In genomic region chr10:40257414-40258255, GRCm38 (mm10) we compare ENCODE assay signal across 8 mouse cellular contexts. TPM values are rescaled to one million over a fixed set of nuclear protein-coding genes. Genes with fewer than 3 reads are reported as not detected.
DNase-seq lines count a peak whose midpoint lies in the region; ATAC-seq and TF ChIP-seq lines count a peak whose summit lies in the region.

Gene Gtf3c6, minus strand, starts transcription at chr10:40258108.

- peak within 1 kb of the TSS; percentile 95 for H3K27ac ChIP-seq in heart, embryonic 11.5 days (ENCODE audit: low read depth, low read length)
- peak within 1 kb of the TSS; percentile 98 for H3K27ac ChIP-seq in kidney, embryonic 16.5 days (ENCODE audit: low read length)
- H3K27ac ChIP-seq in liver, adult 2 months (replicated peaks; ENCODE audit: insufficient read depth, low read depth, low read length), result peak within 1 kb of the TSS; percentile 57

- ATAC-seq in erythroblast, adult 5-6 weeks (replicated peaks; ENCODE audit: low FRiP score, poor library complexity, severe bottlenecking), result peak; percentile 92
- peak; percentile 47; the same call in 1 of the 2 replicates for ATAC-seq in heart, embryonic 11.5 days (replicated peaks; ENCODE audit: insufficient number of reproducible peaks, low FRiP score, low TSS enrichment)
- ATAC-seq in kidney, embryonic 16.5 days (ENCODE audit: low FRiP score, low TSS enrichment), result peak; percentile 79

- H3K27me3 ChIP-seq in heart, embryonic 11.5 days (ENCODE audit: control insufficient read depth, insufficient read depth, low read length), result no peaks in the 10 kb centered on the region
- no peaks in the 10 kb centered on the region for H3K27me3 ChIP-seq in kidney, embryonic 16.5 days (ENCODE audit: insufficient read depth, low read length)
- H3K27me3 ChIP-seq in liver, adult 2 months (ENCODE audit: control insufficient read depth, insufficient read depth, low read length), result no peaks in the 10 kb centered on the region
- no peaks in the 10 kb centered on the region for H3K27me3 ChIP-seq in myocyte (ENCODE audit: control insufficient read depth, insufficient read depth, insufficient read length)
- H3K27me3 ChIP-seq in splenic B cell, adult 2 months (ENCODE audit: control insufficient read depth, insufficient read depth, low read length, poor library complexity, severe bottlenecking), result no peaks in the 10 kb centered on the region; the same call in 1 of the 2 replicates

- peak within 1 kb of the TSS; percentile 73 for H3K4me3 ChIP-seq in heart, embryonic 11.5 days (ENCODE audit: low read depth, low read length)
- H3K4me3 ChIP-seq in kidney, embryonic 16.5 days (ENCODE audit: low read length), result peak within 1 kb of the TSS; percentile 80
- peak within 1 kb of the TSS; percentile 80 for H3K4me3 ChIP-seq in liver, adult 2 months (ENCODE audit: insufficient read depth, low read depth, low read length)
- peak within 1 kb of the TSS; percentile 76 for H3K4me3 ChIP-seq in myocyte

- TF ChIP-seq CTCF in liver, adult 2 months (IDR thresholded peaks at IDR 0.05; ENCODE audit: low read depth, low read length), result no peak

- peak; percentile 95 for DNase-seq in B cell, adult 2 months
- DNase-seq in brain, adult 2 months (ENCODE audit: low read depth, low spot score), result peak; percentile 96
- peak; percentile 93 for DNase-seq in liver, adult 2 months (ENCODE audit: extremely low read depth, low read depth, low spot score)
- DNase-seq in splenic B cell, adult 2 months (ENCODE audit: low read depth, low spot score), result peak; percentile 93

- no peak for TF ChIP-seq POLR2A in liver, adult 2 months (IDR thresholded peaks at IDR 0.05; ENCODE audit: extremely low read depth, insufficient read depth, low read length)
- peak; percentile 78 for TF ChIP-seq POLR2A in myocyte (IDR thresholded peaks at IDR 0.05; ENCODE audit: insufficient read length, low read depth)

- H3K79me2 ChIP-seq in liver, adult 2 months (ENCODE audit: control insufficient read depth, insufficient read depth, low read length), result no peaks in the 10 kb centered on the region
- H3K79me2 ChIP-seq in myocyte (ENCODE audit: control insufficient read depth, insufficient read depth), result no peaks in the 10 kb centered on the region

- H3K9me3 ChIP-seq in heart, embryonic 11.5 days (replicated peaks; ENCODE audit: control insufficient read depth, low read length), result no peaks in the 10 kb centered on the region
- H3K9me3 ChIP-seq in kidney, embryonic 16.5 days (ENCODE audit: low read length), result no peaks in the 10 kb centered on the region

- H3K9ac ChIP-seq in heart, embryonic 11.5 days (ENCODE audit: low read depth, low read length), result peak within 1 kb of the TSS; percentile 90
- H3K9ac ChIP-seq in kidney, embryonic 16.5 days (replicated peaks; ENCODE audit: low read length), result peak within 1 kb of the TSS; percentile 91
- peak within 1 kb of the TSS; percentile 83 for H3K9ac ChIP-seq in liver, adult 2 months (ENCODE audit: low read depth, low read length)

- under 1% methylated on average over 43 of the region's 43 CpGs for WGBS in heart, embryonic 11.5 days (ENCODE audit: insufficient replicate concordance)
- WGBS in kidney, embryonic 16.5 days, result 0% methylated on average over 43 of the region's 43 CpGs
- under 1% methylated on average over 43 of the region's 43 CpGs for WGBS in liver, adult 2 months

- peaks cover 11% of the 10 kb centered on the region for H3K36me3 ChIP-seq in heart, embryonic 11.5 days (ENCODE audit: control insufficient read depth, insufficient read depth, low read length)
- H3K36me3 ChIP-seq in kidney, embryonic 16.5 days (ENCODE audit: insufficient read depth, low read length), result peaks cover 16% of the 10 kb centered on the region
- H3K36me3 ChIP-seq in liver, adult 2 months (ENCODE audit: control insufficient read depth, insufficient read depth, low read length), result peaks cover 7% of the 10 kb centered on the region; the same call in 1 of the 2 replicates
- H3K36me3 ChIP-seq in myocyte (ENCODE audit: control insufficient read depth, insufficient read depth), result no peaks in the 10 kb centered on the region
- H3K36me3 ChIP-seq in splenic B cell, adult 2 months (ENCODE audit: control insufficient read depth, insufficient read depth, low read length, poor library complexity, severe bottlenecking), result peaks cover 6% of the 10 kb centered on the region

- H3K4me2 ChIP-seq in heart, embryonic 11.5 days, result peak within 1 kb of the TSS; percentile 89
- peak within 1 kb of the TSS; percentile 89 for H3K4me2 ChIP-seq in kidney, embryonic 16.5 days (replicated peaks; ENCODE audit: low read depth, low read length)
- peak within 1 kb of the TSS; percentile 99 for H3K4me2 ChIP-seq in myocyte (ENCODE audit: low read depth)

- peaks cover 4% of the 10 kb centered on the region for H3K4me1 ChIP-seq in heart, embryonic 11.5 days (ENCODE audit: control insufficient read depth, insufficient read depth, low read length)
- H3K4me1 ChIP-seq in kidney, embryonic 16.5 days (ENCODE audit: insufficient read depth, low read length), result peaks cover 12% of the 10 kb centered on the region
- peaks cover 6% of the 10 kb centered on the region for H3K4me1 ChIP-seq in liver, adult 2 months (ENCODE audit: control insufficient read depth, insufficient read depth, low read length)

- H3ac ChIP-seq in myocyte (ENCODE audit: control insufficient read depth, insufficient read length), result peak within 1 kb of the TSS; percentile 47

TF ChIP-seq in myocyte, 11 proteins besides CTCF, POLR2A, EP300 and RAD21:
- peak; percentile 57 for TF ChIP-seq USF1 (IDR thresholded peaks at IDR 0.05; ENCODE audit: low read depth)
- TF ChIP-seq POLR2AphosphoS2 (IDR thresholded peaks at IDR 0.05; ENCODE audit: insufficient read length, low read depth), result peak; percentile 80
- TF ChIP-seq CEBPB (IDR thresholded peaks at IDR 0.05; ENCODE audit: insufficient read depth, poor library complexity, severe bottlenecking), result no peak
- TF ChIP-seq SRF (IDR thresholded peaks at IDR 0.05; ENCODE audit: control insufficient read depth, insufficient read length, low read depth), result no peak
- TF ChIP-seq REST (IDR thresholded peaks at IDR 0.05; ENCODE audit: insufficient read depth, insufficient read length), result peak; percentile 15
- peak; percentile 88 for TF ChIP-seq MAX (IDR thresholded peaks at IDR 0.05; ENCODE audit: low read depth)
- TF ChIP-seq MYOD1 (IDR thresholded peaks at IDR 0.05; ENCODE audit: control insufficient read depth in 1 of 3, insufficient read length in 2 of 3, low read depth in 2 of 3), result no peak
- no peak for TF ChIP-seq TCF12 (IDR thresholded peaks at IDR 0.05; ENCODE audit: insufficient read depth, poor library complexity, severe bottlenecking)
- no peak for TF ChIP-seq MYOG (IDR thresholded peaks at IDR 0.05; ENCODE audit: control insufficient read depth in 1 of 3, insufficient read depth in 1 of 3, insufficient read length in 2 of 3, low read depth in 2 of 3)
- TF ChIP-seq E2F4 (IDR thresholded peaks at IDR 0.05; ENCODE audit: insufficient read depth), result no peak
- no peak for TF ChIP-seq TCF3 (IDR thresholded peaks at IDR 0.05; ENCODE audit: insufficient read length, low read depth)

RNA-seq across cellular contexts. Expression of gene Gtf3c6, which starts in this region (rescaled TPM):
- total RNA-seq in erythroblast, adult 5-6 weeks (2015; ENCODE audit: low replicate concordance), result 14.4 and 28.6 TPM in 2 replicates
- total RNA-seq in erythroblast, adult 5-6 weeks (2017; ENCODE audit: low replicate concordance), result 16.7 and 28.5 TPM in 2 replicates
- polyA plus RNA-seq in heart, embryonic 11.5 days (2014; fragmentation: Nextera tagmentation; extraction: Ambion mirVana), result 91.9 and 105 TPM in 2 replicates
- 103 and 106 TPM in 2 replicates for polyA plus RNA-seq in kidney, embryonic 16.5 days (2015; fragmentation: Nextera tagmentation; extraction: Ambion mirVana)
- 6.5 and 7.7 TPM in 2 replicates for total RNA-seq in liver, adult 2 months (2014; rRNA removed)
- polyA plus RNA-seq in liver, adult 2 months (2012; rRNA removed), result 3.0 and 3.1 TPM in 2 replicates
- 24.5 TPM for polyA plus RNA-seq in myocyte (2012; fragmentation: generic; extraction: Trizol)

Comparison
In these comparisons a context has a peak if more than half of its experiments do, and no peak if none do; other contexts are left out.
1. Peak in every context shown above with its lines: DNase-seq, ATAC-seq, H3K4me3 ChIP-seq and H3K27ac ChIP-seq.